Mouse (Mus musculus) thymus, adult 2 months (tissue): ENCODE data around the gene Nup210l. TPM values are rescaled to one million over a fixed set of nuclear protein-coding genes. Genes with fewer than 3 reads are reported as not detected.

Source experiments
- DNase-seq: peaks from one replicate; pipeline ENCODE4 v3.0.0; 2021
- H3K27ac ChIP-seq: fragments of 200-500 bp; 2 replicates; pipeline ENCODE4 v1.5.1; 2012; ENCODE audit warnings: low read length, control low read depth; ENCODE audit not compliant: control insufficient read depth, insufficient read depth
- H3K27me3 ChIP-seq: fragments of 200-500 bp; 2 replicates; pipeline ENCODE4 v1.6.1; 2012; ENCODE audit warnings: mild to moderate bottlenecking, low read length, moderate library complexity, mixed read lengths; ENCODE audit not compliant: control insufficient read depth, insufficient read depth
- H3K36me3 ChIP-seq: fragments of 200-500 bp; 2 replicates; pipeline ENCODE4 v1.6.1; 2012; ENCODE audit warnings: mild to moderate bottlenecking, low read length, moderate library complexity; ENCODE audit not compliant: control insufficient read depth, insufficient read depth
- H3K4me1 ChIP-seq: fragments of 200-500 bp; replicated peaks from 2 replicates; pipeline ENCODE4 v1.6.1; 2012; ENCODE audit warnings: low read length; ENCODE audit not compliant: control insufficient read depth, insufficient read depth
- H3K4me3 ChIP-seq: fragments of 200-500 bp; 2 replicates; pipeline ENCODE4 v1.5.1; 2012; ENCODE audit warnings: mild to moderate bottlenecking, low read length, control low read depth, moderate library complexity; ENCODE audit not compliant: control insufficient read depth, insufficient read depth
- CTCF ChIP-seq: fragments of 200-500 bp; IDR thresholded peaks from 2 replicates; pipeline ENCODE4 v1.5.1; 2012; ENCODE audit warnings: mild to moderate bottlenecking, control low read depth, low read length, moderate library complexity, borderline replicate concordance; ENCODE audit not compliant: control insufficient read depth, poor library complexity, insufficient read depth; ENCODE audit errors: extremely low read depth
- POLR2A ChIP-seq: fragments of 200-500 bp; IDR thresholded peaks from 2 replicates; pipeline ENCODE4 v1.6.1; 2012; ENCODE audit warnings: mild to moderate bottlenecking, low read length, control low read depth, moderate library complexity; ENCODE audit not compliant: control insufficient read depth, poor library complexity, insufficient read depth; ENCODE audit errors: extremely low read depth
- WGBS: fragments of 180-500 bp; shearing (Covaris S2); methylation state at CpG from one replicate; pipeline ENCODE4 v1.1.7; 2018; 5-methylcytosine and 5-hydroxymethylcytosine counted together
- polyA plus RNA-seq: library from polyadenylated mRNA; depleted of rRNA; stranded (reverse); fragments of >200 nt; gene quantifications from 2 replicates; pipeline ENCODE4 v1.2.3, GENCODE M21; 2012

Gene Nup210l
- polyA plus RNA-seq, 1 experiment: 1.5 TPM

GRCm38 (mm10) chr3:90081365-90082240 is 22.3 kb upstream of the Nup210l start:
- Histone ChIP-seq H3K27ac (peak overlapping the region; percentile 76), H3K4me3 (peak overlapping the region; percentile 25; the same call in 1 of the 2 replicates), H3K4me1 (peaks cover 23% of the 10 kb centered on the region), H3K27me3 (no peaks in the 10 kb centered on the region), H3K36me3 (peaks cover under 1% of the 10 kb centered on the region; the same call in 1 of the 2 replicates)
- DNase-seq: peak; percentile 8
- TF ChIP-seq CTCF (no peak), POLR2A (no peak)
- 13% methylated on average over 5 of the region's 5 CpGs for WGBS

DNA sequence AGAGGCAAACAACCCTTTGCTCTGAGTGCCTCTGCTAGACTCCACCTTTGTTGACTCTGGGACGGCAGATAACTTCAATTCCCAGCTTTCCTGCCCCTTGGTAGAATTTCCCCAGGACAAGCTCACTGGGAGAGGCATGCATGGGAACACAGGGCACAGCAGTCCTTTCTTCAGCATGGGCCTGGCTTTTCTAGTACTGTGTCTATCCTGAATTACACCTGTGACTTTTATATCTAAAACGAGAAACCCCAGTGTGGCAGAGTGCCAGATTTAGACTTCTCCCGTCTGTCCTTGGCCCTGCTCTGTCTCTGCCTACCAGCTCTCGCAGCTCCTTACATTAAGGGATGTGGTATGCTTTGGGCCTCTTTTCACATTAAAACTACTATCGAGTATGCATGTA is 20.9 kb upstream of the Nup210l start:
- peak; percentile 21 for DNase-seq
- no peaks in the 10 kb centered on the region for H3K27me3 ChIP-seq
- TF ChIP-seq POLR2A: no peak
- no peak for TF ChIP-seq CTCF
- H3K4me1 ChIP-seq: peaks cover 23% of the 10 kb centered on the region
- WGBS: 8% methylated on average over 5 of the region's 5 CpGs
- 0 out of 2 replicates have a peak overlapping the region, but pooled peaks have one; percentile 31 for H3K27ac ChIP-seq
- H3K4me3 ChIP-seq: no peak overlapping the region
- peaks cover 15% of the 10 kb centered on the region for H3K36me3 ChIP-seq

- Histone ChIP-seq H3K36me3 (peaks cover 23% of the 10 kb centered on the region), H3K27me3 (no peaks in the 10 kb centered on the region), H3K4me1 (peaks cover 23% of the 10 kb centered on the region), H3K27ac (no peak overlapping the region), H3K4me3 (no peak overlapping the region)
- DNase-seq: no peak
- no peak for TF ChIP-seq CTCF
- no peak for TF ChIP-seq POLR2A
- WGBS: 37% methylated on average over 3 of the region's 3 CpGs
Measured at GRCm38 (mm10) chr3:90083698-90084324, 20.1 kb upstream of the Nup210l start.

- no peak for DNase-seq
- Histone ChIP-seq H3K27me3 (no peaks in the 10 kb centered on the region), H3K27ac (no peak overlapping the region), H3K4me3 (no peak overlapping the region), H3K36me3 (peaks cover 31% of the 10 kb centered on the region), H3K4me1 (peaks cover 23% of the 10 kb centered on the region)
- TF ChIP-seq POLR2A: no peak
- no peak for TF ChIP-seq CTCF
- 71% methylated on average over 4 of the region's 4 CpGs for WGBS
Measured at GRCm38 (mm10) chr3:90084790-90085189, 19.1 kb upstream of the Nup210l start.

GRCm38 (mm10) chr3:90085281-90085680 is 18.7 kb upstream of the Nup210l start:
- WGBS: 71% methylated on average over 6 of the region's 6 CpGs
- DNase-seq: no peak
- Histone ChIP-seq H3K36me3 (peaks cover 36% of the 10 kb centered on the region), H3K4me3 (no peak overlapping the region), H3K4me1 (peaks cover 23% of the 10 kb centered on the region), H3K27ac (no peak overlapping the region), H3K27me3 (no peaks in the 10 kb centered on the region)
- TF ChIP-seq POLR2A: no peak
- no peak for TF ChIP-seq CTCF

GRCm38 (mm10) chr3:90086068-90086467 is 17.9 kb upstream of the Nup210l start:
- H3K4me3 ChIP-seq: no peak overlapping the region
- 52% methylated on average over 5 of the region's 5 CpGs for WGBS
- no peak for TF ChIP-seq CTCF
- TF ChIP-seq POLR2A: no peak
- H3K27me3 ChIP-seq: no peaks in the 10 kb centered on the region
- no peak overlapping the region for H3K27ac ChIP-seq
- no peak for DNase-seq
- H3K4me1 ChIP-seq: peaks cover 23% of the 10 kb centered on the region
- H3K36me3 ChIP-seq: peaks cover 44% of the 10 kb centered on the region

DNA sequence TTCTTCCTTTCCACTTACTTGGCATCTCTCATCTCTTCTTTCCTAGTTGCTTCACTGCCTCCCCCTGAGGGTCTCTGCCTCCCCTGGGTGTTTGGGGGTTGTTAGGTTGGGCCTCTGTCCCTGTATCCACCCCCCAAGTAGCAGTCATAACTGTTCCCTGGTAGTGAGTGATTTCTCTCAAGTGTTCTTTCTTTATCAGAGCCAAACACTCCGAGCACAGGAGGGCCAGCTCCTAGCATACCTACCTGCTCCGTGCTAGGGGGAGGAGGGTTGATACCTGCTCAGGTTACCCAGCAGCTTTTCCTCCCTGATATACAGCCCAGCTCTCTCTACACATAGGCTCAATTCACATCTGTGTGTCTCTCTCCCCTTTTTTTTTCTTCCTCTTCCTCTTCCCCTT is 15.3 kb upstream of the Nup210l start:
- DNase-seq: no peak
- no peaks in the 10 kb centered on the region for H3K27me3 ChIP-seq
- no peak for TF ChIP-seq POLR2A
- no peak for TF ChIP-seq CTCF
- no peak overlapping the region for H3K27ac ChIP-seq
- H3K4me3 ChIP-seq: no peak overlapping the region
- H3K4me1 ChIP-seq: peaks cover 5% of the 10 kb centered on the region
- H3K36me3 ChIP-seq: peaks cover 70% of the 10 kb centered on the region
- 100% methylated on average over 2 of the region's 2 CpGs for WGBS
